Mouse (Mus musculus) cortical plate, adult 2 months (tissue): ENCODE results near the gene Aloxe3.
A peak's percentile ranks its signal among the peaks of the same experiment; 100 is the strongest.

Source experiments
- CTCF ChIP-seq: fragments of 200-500 bp; IDR thresholded peaks from 2 replicates; pipeline ENCODE4 v1.5.1; 2011; ENCODE audit warnings: mild to moderate bottlenecking, control low read depth, low read length; ENCODE audit not compliant: insufficient read depth; ENCODE audit errors: extremely low read depth
- POLR2A ChIP-seq: fragments of 200-500 bp; IDR thresholded peaks from 2 replicates; pipeline ENCODE4 v1.6.1; 2011; ENCODE audit warnings: mild to moderate bottlenecking, low read length, control low read depth; ENCODE audit not compliant: insufficient read depth; ENCODE audit errors: extremely low read depth

DNA sequence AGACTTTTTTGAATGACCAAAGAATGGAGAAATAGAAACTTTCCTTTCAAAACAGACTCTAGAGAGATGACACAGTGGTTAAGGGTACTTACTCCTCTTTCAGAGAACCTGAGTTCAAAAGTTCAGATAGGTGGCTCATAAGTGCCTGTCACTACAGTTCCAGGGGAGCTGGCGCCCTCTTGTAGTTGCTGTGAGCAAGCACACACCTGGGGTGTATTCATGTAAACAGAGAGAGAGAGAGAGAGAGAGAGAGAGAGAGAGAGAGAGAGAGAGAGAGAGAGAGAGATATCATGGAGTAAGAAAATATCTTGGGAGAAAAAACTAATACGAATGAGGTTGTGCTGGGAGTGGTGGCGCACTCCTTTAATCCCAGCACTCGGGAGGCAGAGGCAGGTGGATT is 54.4 kb downstream of the Aloxe3 start:
- TF ChIP-seq POLR2A = no peak
- 0 out of 2 replicates have a peak, but pooled peaks have one; percentile 2 for TF ChIP-seq CTCF
